Mouse (Mus musculus) liver, adult 2 months (tissue): ENCODE measurements at regions not wholly inside any gene's neighbourhood (a gene's known extent, or its start where the extent isn't known, plus 50 kb on each side); places are given as distances from the start of the nearest gene placed in this dataset.
A peak's percentile ranks its signal among the peaks of the same experiment; 100 is the strongest.

Experiments used
- DNase-seq: peaks from one replicate; pipeline ENCODE4 v3.0.0-alpha.2; 2011; ENCODE audit warnings: low read depth, low spot score; ENCODE audit errors: extremely low read depth
- H3K27ac ChIP-seq: fragments of 200-500 bp; replicated peaks from 2 replicates; pipeline ENCODE4 v1.5.1; 2012; ENCODE audit warnings: low read depth, mild to moderate bottlenecking, control low read depth, inconsistent platforms, low read length; ENCODE audit not compliant: insufficient read depth
- H3K27me3 ChIP-seq: fragments of 200-500 bp; 2 replicates; pipeline ENCODE4 v1.6.1; 2012; ENCODE audit warnings: mild to moderate bottlenecking, moderate library complexity, low read length, inconsistent platforms; ENCODE audit not compliant: control insufficient read depth, insufficient read depth
- H3K36me3 ChIP-seq: fragments of 200-500 bp; 2 replicates; pipeline ENCODE4 v1.6.1; 2012; ENCODE audit warnings: low read length, inconsistent platforms; ENCODE audit not compliant: control insufficient read depth, insufficient read depth
- H3K4me1 ChIP-seq: fragments of 200-500 bp; 2 replicates; pipeline ENCODE4 v1.6.1; 2011; ENCODE audit warnings: low read length; ENCODE audit not compliant: control insufficient read depth, insufficient read depth
- H3K4me3 ChIP-seq: fragments of 200-500 bp; 2 replicates; pipeline ENCODE4 v1.5.1; 2011; ENCODE audit warnings: low read depth, mild to moderate bottlenecking, control low read depth, low read length, moderate library complexity; ENCODE audit not compliant: insufficient read depth
- H3K79me2 ChIP-seq: fragments of 200-500 bp; 2 replicates; pipeline ENCODE4 v1.6.1; 2012; ENCODE audit warnings: inconsistent platforms, mild to moderate bottlenecking, low read length, moderate library complexity; ENCODE audit not compliant: control insufficient read depth, insufficient read depth
- H3K9ac ChIP-seq: fragments of 200-500 bp; 2 replicates; pipeline ENCODE4 v1.6.1; 2012; ENCODE audit warnings: low read depth, mild to moderate bottlenecking, control low read depth, inconsistent platforms, low read length
- CTCF ChIP-seq: fragments of 200-500 bp; IDR thresholded peaks from 2 replicates; pipeline ENCODE4 v1.5.1; 2011; ENCODE audit warnings: low read depth, low read length, control low read depth
- POLR2A ChIP-seq: fragments of 200-500 bp; IDR thresholded peaks from 2 replicates; pipeline ENCODE4 v1.6.1; 2011; ENCODE audit warnings: low read length, control low read depth; ENCODE audit not compliant: insufficient read depth; ENCODE audit errors: extremely low read depth
- WGBS: fragments of 180-500 bp; shearing (Covaris S2); methylation state at CpG from one replicate; pipeline ENCODE4 v1.1.7; 2018; 5-methylcytosine and 5-hydroxymethylcytosine counted together

- Histone ChIP-seq H3K27me3 (no peaks in the 10 kb centered on the region), H3K79me2 (no peaks in the 10 kb centered on the region), H3K27ac (no peak overlapping the region), H3K36me3 (no peaks in the 10 kb centered on the region), H3K4me3 (no peak overlapping the region), H3K4me1 (no peaks in the 10 kb centered on the region), H3K9ac (no peak overlapping the region)
- TF ChIP-seq CTCF (no peak), POLR2A (no peak)
- no peak for DNase-seq
- 64% methylated on average over 8 of the region's 8 CpGs for WGBS
Measured at GRCm38 (mm10) chr8:117881414-117881973, 79.8 kb upstream of the Mphosph6 start.

GRCm38 (mm10) chr8:117880279-117880975 lies 78.7 kb upstream of the Mphosph6 start:
- TF ChIP-seq CTCF (no peak), POLR2A (no peak)
- Histone ChIP-seq H3K9ac (no peak overlapping the region), H3K27ac (no peak overlapping the region), H3K79me2 (no peaks in the 10 kb centered on the region), H3K4me3 (no peak overlapping the region), H3K36me3 (no peaks in the 10 kb centered on the region), H3K27me3 (no peaks in the 10 kb centered on the region), H3K4me1 (no peaks in the 10 kb centered on the region)
- no peak for DNase-seq
- 74% methylated on average over 13 of the region's 13 CpGs for WGBS

- H3K4me1 ChIP-seq, result no peaks in the 10 kb centered on the region
- H3K36me3 ChIP-seq, result no peaks in the 10 kb centered on the region
- DNase-seq, result no peak
- H3K27ac ChIP-seq, result no peak overlapping the region
- H3K79me2 ChIP-seq, result no peaks in the 10 kb centered on the region
- WGBS, result 84% methylated on average over 4 of the region's 4 CpGs
- no peak overlapping the region for H3K4me3 ChIP-seq
- no peak overlapping the region for H3K9ac ChIP-seq
- TF ChIP-seq CTCF (no peak), POLR2A (no peak)
- H3K27me3 ChIP-seq, result no peaks in the 10 kb centered on the region; the same call in 1 of the 2 replicates
Measured at GRCm38 (mm10) chr8:117873611-117874010, 71.9 kb upstream of the Mphosph6 start.

- WGBS, result 74% methylated on average over 2 of the region's 2 CpGs
- no peaks in the 10 kb centered on the region for H3K36me3 ChIP-seq
- no peak overlapping the region for H3K27ac ChIP-seq
- no peak for DNase-seq
- H3K4me1 ChIP-seq, result no peaks in the 10 kb centered on the region
- TF ChIP-seq POLR2A, result no peak
- TF ChIP-seq CTCF, result no peak
- H3K4me3 ChIP-seq, result no peak overlapping the region
- no peak overlapping the region for H3K9ac ChIP-seq
- H3K27me3 ChIP-seq, result no peaks in the 10 kb centered on the region; the same call in 1 of the 2 replicates
- no peaks in the 10 kb centered on the region for H3K79me2 ChIP-seq
Measured at GRCm38 (mm10) chr8:117867138-117867537, 65.4 kb upstream of the Mphosph6 start.

- 54% methylated on average over 6 of the region's 6 CpGs for WGBS
- no peak for DNase-seq
- H3K36me3 ChIP-seq, result no peaks in the 10 kb centered on the region
- H3K4me3 ChIP-seq, result no peak overlapping the region
- peaks cover 3% of the 10 kb centered on the region; the same call in 1 of the 2 replicates for H3K27me3 ChIP-seq
- TF ChIP-seq POLR2A (no peak), CTCF (no peak)
- no peaks in the 10 kb centered on the region for H3K4me1 ChIP-seq
- H3K79me2 ChIP-seq, result no peaks in the 10 kb centered on the region
- no peak overlapping the region for H3K27ac ChIP-seq
- no peak overlapping the region for H3K9ac ChIP-seq
Measured at GRCm38 (mm10) chr8:117865014-117865413, 63.3 kb upstream of the Mphosph6 start.

- Histone ChIP-seq H3K4me3 (no peak overlapping the region), H3K27me3 (0 out of 2 replicates have a peak, but pooled peaks cover 6% of the 10 kb centered on the region), H3K9ac (no peak overlapping the region), H3K79me2 (no peaks in the 10 kb centered on the region), H3K27ac (no peak overlapping the region), H3K4me1 (no peaks in the 10 kb centered on the region), H3K36me3 (no peaks in the 10 kb centered on the region)
- DNase-seq, result peak; percentile 31
- WGBS, result 35% methylated on average over 2 of the region's 2 CpGs
- no peak for TF ChIP-seq POLR2A
- peak; percentile 82 for TF ChIP-seq CTCF
Measured at GRCm38 (mm10) chr8:117863837-117864236, 62.1 kb upstream of the Mphosph6 start.
